Mouse (Mus musculus): ENCODE measurements around the gene Eras.

DNA sequence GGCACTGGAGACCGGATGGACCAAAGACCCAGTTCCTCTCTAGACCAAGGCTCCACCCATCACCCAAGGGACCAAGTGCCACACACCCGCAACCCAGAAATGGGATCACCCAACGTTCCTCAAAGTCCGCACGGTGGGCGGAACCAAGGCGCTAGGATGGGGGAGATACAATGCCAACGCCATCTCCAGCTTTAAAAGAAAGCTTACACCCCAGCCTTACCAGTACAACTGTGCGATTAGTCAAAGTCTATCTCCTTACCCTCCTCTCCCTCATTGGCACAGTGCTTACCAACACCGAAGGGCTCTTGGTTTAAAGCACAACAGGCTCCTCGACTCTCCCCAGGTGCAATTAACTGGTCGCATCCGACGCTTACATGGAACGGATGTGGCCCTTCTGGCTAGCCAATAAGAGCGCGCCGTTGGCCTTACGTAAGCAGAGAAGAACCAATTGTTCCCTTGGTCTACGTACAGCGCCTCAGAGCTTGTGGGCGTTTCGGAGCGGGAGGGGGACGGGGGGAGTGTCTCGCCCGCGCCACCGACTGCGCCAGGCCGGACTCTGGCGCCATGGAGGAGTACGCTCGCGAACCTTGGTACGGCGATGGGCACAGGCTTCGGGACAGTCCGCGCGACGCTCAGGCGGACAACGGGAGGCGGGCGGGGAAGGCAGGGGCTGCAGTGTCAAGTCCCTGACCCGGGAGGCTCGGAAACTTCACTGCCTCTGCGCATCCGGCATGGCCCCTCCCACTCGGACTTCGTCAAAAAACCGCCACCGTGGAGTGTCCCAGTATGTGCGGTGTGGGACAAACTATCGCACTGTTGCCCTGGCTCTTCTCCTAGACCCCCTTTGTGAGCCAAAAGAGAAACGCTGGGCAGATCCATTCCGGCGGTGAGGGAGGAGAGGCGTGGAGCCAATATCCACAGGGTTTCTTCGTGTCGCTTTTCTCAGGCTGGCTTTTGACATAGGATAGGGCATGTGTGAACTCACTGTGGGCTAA, 29.2 kb downstream of the Eras start, which contains the start of the genes Pqbp1 and Timm17b:
- TF ChIP-seq CTCF (IDR thresholded peaks at IDR 0.05; ENCODE audit: low read depth, low read length), result no peak
- no peak for TF ChIP-seq GATA1 (IDR thresholded peaks at IDR 0.05; ENCODE audit: borderline replicate concordance, low read length)
- no peak for TF ChIP-seq GATA2 (IDR thresholded peaks at IDR 0.05; ENCODE audit: borderline replicate concordance, low read depth, low read length)
- TF ChIP-seq TAL1 (conservative IDR thresholded peaks at IDR 0.05; ENCODE audit: low read depth, low read length), result no peak
- no peak for TF ChIP-seq POLR2AphosphoS5 (IDR thresholded peaks at IDR 0.05; ENCODE audit: insufficient replicate concordance, low read depth, low read length)

All from G1E (cell line).